Mouse (Mus musculus): ENCODE results near the gene Prodh2. TPM values are rescaled to one million over a fixed set of nuclear protein-coding genes. Genes with fewer than 3 reads are reported as not detected.
A peak's percentile ranks its signal among the peaks of the same experiment; 100 is the strongest.

The Prodh2 gene
- polyA plus RNA-seq, 1 experiment, result 0.10 TPM

- H3K4me1 ChIP-seq (ENCODE audit: control insufficient read depth, insufficient read depth, low read length), result peaks cover 17% of the 10 kb centered on the region
- TF ChIP-seq POLR2A (IDR thresholded peaks at IDR 0.05; ENCODE audit: control insufficient read depth, low read depth, low read length) (no peak), CTCF (IDR thresholded peaks at IDR 0.05; ENCODE audit: control insufficient read depth, insufficient read depth, insufficient replicate concordance, low read depth, low read length) (no peak)
- peak overlapping the region; percentile 86 for H3K4me3 ChIP-seq (ENCODE audit: control insufficient read depth, low read depth, low read length)
- peak overlapping the region; percentile 76 for H3K27ac ChIP-seq (ENCODE audit: control insufficient read depth, insufficient read depth, low read depth, low read length)
- no peaks in the 10 kb centered on the region for H3K27me3 ChIP-seq (ENCODE audit: control insufficient read depth, insufficient read depth, low read length)
- H3K36me3 ChIP-seq (ENCODE audit: control insufficient read depth, insufficient read depth, low read length), result peaks cover 4% of the 10 kb centered on the region
These were observed 40.7 kb downstream of the Prodh2 start for GRCm38 (mm10) chr7:30533941-30534632.

GRCm38 (mm10) chr7:30534633-30535577 lies 41.5 kb downstream of the Prodh2 start, which contains the start of gene Arhgap33:
Gene Arhgap33 (minus strand): TSS chr7:30535060.
- H3K4me3 ChIP-seq (ENCODE audit: control insufficient read depth, low read depth, low read length), result peak within 1 kb of the TSS; percentile 95
- H3K27ac ChIP-seq (ENCODE audit: control insufficient read depth, insufficient read depth, low read depth, low read length), result peak within 1 kb of the TSS; percentile 91
- TF ChIP-seq POLR2A (IDR thresholded peaks at IDR 0.05; ENCODE audit: control insufficient read depth, low read depth, low read length), result 0 out of 2 replicates have a peak, but pooled peaks have one; percentile 35
- TF ChIP-seq CTCF (IDR thresholded peaks at IDR 0.05; ENCODE audit: control insufficient read depth, insufficient read depth, insufficient replicate concordance, low read depth, low read length), result no peak
- no peaks in the 10 kb centered on the region for H3K27me3 ChIP-seq (ENCODE audit: control insufficient read depth, insufficient read depth, low read length)
- peaks cover 17% of the 10 kb centered on the region for H3K4me1 ChIP-seq (ENCODE audit: control insufficient read depth, insufficient read depth, low read length)
- H3K36me3 ChIP-seq (ENCODE audit: control insufficient read depth, insufficient read depth, low read length), result peaks cover 3% of the 10 kb centered on the region

- TF ChIP-seq POLR2A (IDR thresholded peaks at IDR 0.05; ENCODE audit: control insufficient read depth, low read depth, low read length), result no peak
- TF ChIP-seq CTCF (IDR thresholded peaks at IDR 0.05; ENCODE audit: control insufficient read depth, insufficient read depth, insufficient replicate concordance, low read depth, low read length), result no peak
- H3K36me3 ChIP-seq (ENCODE audit: control insufficient read depth, insufficient read depth, low read length), result no peaks in the 10 kb centered on the region
- H3K27ac ChIP-seq (ENCODE audit: control insufficient read depth, insufficient read depth, low read depth, low read length), result no peak overlapping the region
- H3K4me3 ChIP-seq (ENCODE audit: control insufficient read depth, low read depth, low read length), result no peak overlapping the region
- H3K27me3 ChIP-seq (ENCODE audit: control insufficient read depth, insufficient read depth, low read length), result no peaks in the 10 kb centered on the region
- H3K4me1 ChIP-seq (ENCODE audit: control insufficient read depth, insufficient read depth, low read length), result peaks cover 3% of the 10 kb centered on the region
These were observed 47.1 kb downstream of the Prodh2 start for GRCm38 (mm10) chr7:30540572-30540971.

GRCm38 (mm10) chr7:30544327-30544726 lies 50.9 kb downstream of the Prodh2 start:
- Histone ChIP-seq H3K36me3 (ENCODE audit: control insufficient read depth, insufficient read depth, low read length) (no peaks in the 10 kb centered on the region), H3K4me1 (ENCODE audit: control insufficient read depth, insufficient read depth, low read length) (peaks cover 3% of the 10 kb centered on the region; the same call in 1 of the 2 replicates), H3K27ac (ENCODE audit: control insufficient read depth, insufficient read depth, low read depth, low read length) (no peak overlapping the region), H3K4me3 (ENCODE audit: control insufficient read depth, low read depth, low read length) (no peak overlapping the region), H3K27me3 (ENCODE audit: control insufficient read depth, insufficient read depth, low read length) (no peaks in the 10 kb centered on the region)
- TF ChIP-seq CTCF (IDR thresholded peaks at IDR 0.05; ENCODE audit: control insufficient read depth, insufficient read depth, insufficient replicate concordance, low read depth, low read length) (no peak), POLR2A (IDR thresholded peaks at IDR 0.05; ENCODE audit: control insufficient read depth, low read depth, low read length) (no peak)

- H3K27ac ChIP-seq (ENCODE audit: control insufficient read depth, insufficient read depth, low read depth, low read length), result no peak overlapping the region
- no peaks in the 10 kb centered on the region for H3K36me3 ChIP-seq (ENCODE audit: control insufficient read depth, insufficient read depth, low read length)
- peaks cover 18% of the 10 kb centered on the region for H3K4me1 ChIP-seq (ENCODE audit: control insufficient read depth, insufficient read depth, low read length)
- TF ChIP-seq CTCF (IDR thresholded peaks at IDR 0.05; ENCODE audit: control insufficient read depth, insufficient read depth, insufficient replicate concordance, low read depth, low read length) (no peak), POLR2A (IDR thresholded peaks at IDR 0.05; ENCODE audit: control insufficient read depth, low read depth, low read length) (no peak)
- H3K4me3 ChIP-seq (ENCODE audit: control insufficient read depth, low read depth, low read length), result no peak overlapping the region
- no peaks in the 10 kb centered on the region for H3K27me3 ChIP-seq (ENCODE audit: control insufficient read depth, insufficient read depth, low read length)
These were observed 56.5 kb downstream of the Prodh2 start for GRCm38 (mm10) chr7:30549880-30550279.

GRCm38 (mm10) chr7:30550603-30551002 lies 57.2 kb downstream of the Prodh2 start:
- no peak overlapping the region for H3K27ac ChIP-seq (ENCODE audit: control insufficient read depth, insufficient read depth, low read depth, low read length)
- H3K4me1 ChIP-seq (ENCODE audit: control insufficient read depth, insufficient read depth, low read length), result peaks cover 20% of the 10 kb centered on the region
- no peaks in the 10 kb centered on the region for H3K27me3 ChIP-seq (ENCODE audit: control insufficient read depth, insufficient read depth, low read length)
- TF ChIP-seq POLR2A (IDR thresholded peaks at IDR 0.05; ENCODE audit: control insufficient read depth, low read depth, low read length) (no peak), CTCF (IDR thresholded peaks at IDR 0.05; ENCODE audit: control insufficient read depth, insufficient read depth, insufficient replicate concordance, low read depth, low read length) (no peak)
- no peaks in the 10 kb centered on the region for H3K36me3 ChIP-seq (ENCODE audit: control insufficient read depth, insufficient read depth, low read length)
- peak overlapping the region; percentile 31; the same call in 1 of the 2 replicates for H3K4me3 ChIP-seq (ENCODE audit: control insufficient read depth, low read depth, low read length)
